Mouse (Mus musculus) ES-CJ7 (cell line): ENCODE results near the gene Trmo.

Source experiments
- DNase-seq: peaks from one replicate; pipeline ENCODE4 v3.0.0; 2011; ENCODE audit warnings: low read depth, low spot score

Trmo gene

DNA sequence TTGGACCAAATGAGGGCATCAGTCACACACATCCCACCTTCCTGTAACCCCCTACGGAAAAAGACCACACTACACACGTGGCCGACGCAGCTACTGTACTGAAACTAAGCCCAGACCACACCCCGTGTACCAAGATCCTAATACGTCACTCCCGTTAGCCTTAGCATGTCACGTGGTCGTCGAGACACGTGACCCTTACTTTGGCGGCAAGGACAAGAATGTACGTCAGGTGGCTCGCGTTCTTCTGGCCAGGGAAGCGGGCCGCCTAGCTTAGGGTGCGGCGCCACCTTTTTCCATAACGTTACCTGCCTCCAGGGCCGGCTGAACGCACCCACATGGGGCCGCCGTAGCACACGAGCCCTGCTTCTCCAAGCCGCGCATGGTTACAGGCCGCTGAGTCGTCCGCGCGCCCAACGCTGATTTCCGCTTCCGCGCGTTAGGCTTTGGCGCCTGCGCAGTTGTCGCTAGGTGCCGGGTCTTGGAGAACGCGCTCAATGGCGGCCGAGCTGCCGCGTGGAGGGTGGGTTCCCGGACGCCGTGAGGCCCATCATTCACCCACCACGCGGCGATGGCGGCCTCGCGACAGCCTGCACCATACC is at the start of gene Trmo:
TSS of gene Trmo (minus strand) at position 425 of the 599 bp plus-strand sequence.
- DNase-seq, result peak; percentile 100

DNA sequence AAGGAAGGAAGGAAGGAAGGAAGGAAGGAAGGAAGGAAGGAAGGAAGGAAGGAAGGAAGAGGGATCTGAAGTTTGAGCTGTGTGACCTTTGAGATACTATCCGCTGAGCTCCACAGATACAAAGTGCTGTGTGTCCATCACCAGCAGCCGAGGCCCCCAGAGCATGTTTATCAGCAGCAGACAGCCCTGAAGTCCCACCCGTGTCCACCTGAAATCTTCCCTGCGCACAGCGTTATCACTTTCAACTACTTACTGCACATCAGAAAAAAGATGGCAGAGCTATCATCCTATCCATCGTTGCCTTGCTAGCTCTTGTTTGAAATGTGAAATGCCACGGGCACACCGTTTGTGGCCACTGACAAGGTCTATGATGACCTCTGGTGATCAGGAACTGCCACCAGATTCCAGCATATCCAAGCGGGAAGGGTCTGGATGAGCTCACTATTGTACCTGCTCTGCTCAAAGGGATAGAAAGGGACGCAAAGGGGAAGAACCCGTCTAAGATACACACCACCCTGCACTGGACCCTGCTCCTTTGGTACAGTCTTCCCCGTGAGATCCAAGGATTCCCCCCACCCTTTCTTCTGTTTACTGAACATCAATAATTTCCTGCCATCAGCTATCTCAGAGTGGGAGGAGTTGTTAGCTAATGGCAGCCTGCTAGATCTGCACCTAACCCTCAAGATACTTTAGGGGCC is 43.3 kb upstream of the Trmo start:
- DNase-seq, result no peak

DNA sequence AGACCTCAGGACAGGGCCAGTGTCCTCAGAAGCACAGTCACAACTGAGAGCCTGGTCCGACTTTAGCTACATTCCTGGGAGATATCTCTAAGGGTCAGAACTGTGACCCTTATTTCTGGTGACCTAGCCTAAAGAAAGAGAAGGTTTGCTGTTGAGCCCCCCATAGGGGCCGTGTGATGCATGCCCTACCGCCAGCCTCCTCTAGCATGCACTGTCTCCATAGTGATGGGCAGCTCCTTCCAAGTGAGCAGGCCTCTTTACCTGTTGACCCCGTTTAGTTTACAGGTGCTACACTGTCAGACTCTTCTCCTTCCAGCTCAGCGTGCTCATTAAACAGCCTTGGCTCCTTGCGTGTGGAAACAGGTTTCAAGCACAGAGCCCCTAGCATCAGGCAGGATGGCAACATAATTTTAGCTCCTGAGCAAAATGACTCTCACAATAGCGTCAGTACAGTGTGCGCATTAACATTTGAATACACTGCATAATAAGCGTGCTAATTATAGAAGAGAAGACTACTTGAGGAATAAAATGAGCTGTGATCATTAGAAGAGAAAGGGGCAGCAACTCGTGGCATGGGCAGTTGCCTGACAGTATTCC is 39.8 kb upstream of the Trmo start:
- no peak for DNase-seq

DNA sequence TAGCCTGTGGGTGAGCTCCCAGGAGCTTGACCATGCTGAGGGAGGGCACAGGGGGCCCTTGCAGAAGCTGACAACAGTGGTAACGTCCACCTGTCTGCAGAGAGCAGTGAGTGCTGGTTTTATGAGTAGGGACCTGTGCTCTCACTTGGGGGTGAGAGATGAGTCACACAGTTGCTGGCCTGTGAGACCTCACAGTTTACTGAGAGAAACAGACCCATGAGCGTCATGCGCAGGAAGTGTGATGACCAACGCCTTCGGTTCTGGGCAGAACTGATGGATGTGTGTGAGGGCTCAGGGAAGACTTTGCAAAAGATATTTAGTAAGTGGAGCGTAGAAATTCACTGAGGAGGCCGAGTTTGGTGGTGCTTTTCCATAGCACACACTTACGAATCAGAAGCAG is 33.4 kb upstream of the Trmo start:
- DNase-seq, result no peak

DNA sequence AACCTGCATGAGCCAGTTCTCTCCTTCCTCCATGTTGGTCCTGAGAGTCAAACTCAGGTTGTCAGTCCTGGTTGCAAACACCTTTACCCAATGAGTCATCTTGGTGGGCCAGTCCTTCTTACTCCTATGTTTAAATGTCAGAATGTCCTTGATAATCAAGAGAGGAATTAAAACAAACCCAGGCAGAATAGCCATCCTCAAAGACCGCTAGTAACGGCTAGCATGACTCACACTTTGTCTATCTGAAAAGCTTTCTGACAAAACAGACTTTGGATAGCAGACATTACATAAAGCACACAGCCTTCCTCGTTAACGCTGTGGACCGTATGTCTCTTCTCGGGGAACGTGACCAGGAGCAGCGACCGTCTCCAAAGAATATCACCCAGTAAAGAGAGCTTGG is 29.6 kb upstream of the Trmo start:
- no peak for DNase-seq

DNA sequence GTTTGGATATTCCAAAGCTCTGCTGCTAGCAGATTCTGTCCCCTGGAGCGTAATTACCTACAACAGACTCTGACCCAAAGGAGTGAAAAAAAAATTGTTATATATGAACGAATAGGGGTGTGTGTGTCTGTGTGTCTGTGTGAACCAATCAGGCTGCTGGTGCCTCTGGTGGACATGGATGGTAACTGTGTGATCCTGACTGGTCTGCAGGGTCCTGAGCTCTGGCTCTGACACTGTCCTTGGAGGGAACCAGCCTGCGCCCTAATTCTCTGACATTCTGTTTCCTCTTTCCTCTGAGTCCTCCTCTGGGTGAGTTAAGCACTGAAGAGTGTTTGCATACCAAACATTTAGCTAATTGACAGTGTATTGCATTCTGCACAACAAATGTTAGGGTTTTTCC is 28.3 kb upstream of the Trmo start:
- DNase-seq, result peak; percentile 54

DNA sequence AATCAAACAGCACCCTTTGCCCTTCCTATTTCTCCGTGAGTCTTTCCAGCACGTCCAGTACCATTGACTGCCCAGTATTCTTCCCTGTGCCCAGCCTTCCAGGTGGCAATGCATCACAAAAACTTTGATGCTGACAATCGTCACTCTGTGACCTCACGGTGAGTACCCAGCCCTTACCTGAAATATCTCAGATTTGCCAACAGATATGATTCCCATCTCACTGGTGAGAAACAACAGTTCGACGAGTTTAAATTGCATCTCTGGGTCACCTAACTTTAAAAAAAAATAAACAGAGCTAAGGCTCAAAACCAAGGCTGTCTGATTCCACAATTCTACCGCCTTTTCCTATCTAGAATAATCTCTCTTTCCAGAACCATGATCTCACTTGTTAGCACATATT is 24.2 kb upstream of the Trmo start, which contains the start of gene Hemgn:
TSS of gene Hemgn (minus strand) at position 101 of the 400 bp plus-strand sequence.
- DNase-seq, result no peak

DNA sequence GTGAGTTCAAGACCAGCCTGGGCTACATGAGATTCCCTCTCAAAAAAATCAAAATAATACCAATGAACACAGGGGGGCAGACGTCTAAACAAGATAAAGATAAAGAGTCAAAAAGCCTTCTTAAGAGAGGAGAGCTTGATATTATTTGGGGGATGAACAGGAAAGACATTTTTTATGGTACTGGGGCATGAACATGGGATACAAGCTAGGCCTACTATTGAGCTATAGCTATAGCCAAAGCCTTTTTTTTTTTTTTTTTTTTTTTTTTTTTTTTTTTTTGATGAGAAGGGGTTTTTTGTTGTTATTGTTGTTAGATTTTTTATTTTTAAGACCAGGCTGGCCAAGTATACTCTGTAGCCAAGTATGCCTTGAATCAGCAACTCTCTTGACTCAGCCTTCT is 22.9 kb upstream of the Trmo start:
- no peak for DNase-seq

DNA sequence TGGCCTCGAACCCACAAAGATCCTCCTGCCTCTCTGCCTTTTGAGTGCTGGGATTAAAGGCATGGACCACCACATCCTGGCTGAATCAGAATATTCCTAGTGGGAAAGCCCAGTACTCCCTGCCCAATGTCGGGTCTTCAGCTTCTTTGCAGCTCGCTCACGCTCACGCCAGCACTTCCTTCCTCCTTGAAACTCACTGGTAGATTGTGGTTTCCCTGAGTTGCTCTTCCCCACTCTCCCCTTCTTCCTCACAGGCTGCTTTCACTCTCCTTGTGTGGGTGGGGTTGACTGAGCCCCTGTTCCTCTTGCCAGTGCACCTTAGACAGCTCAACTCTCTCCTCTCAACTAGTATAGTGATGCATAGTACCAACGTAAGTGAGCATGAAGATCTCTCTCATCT is 22.3 kb upstream of the Trmo start:
- no peak for DNase-seq

DNA sequence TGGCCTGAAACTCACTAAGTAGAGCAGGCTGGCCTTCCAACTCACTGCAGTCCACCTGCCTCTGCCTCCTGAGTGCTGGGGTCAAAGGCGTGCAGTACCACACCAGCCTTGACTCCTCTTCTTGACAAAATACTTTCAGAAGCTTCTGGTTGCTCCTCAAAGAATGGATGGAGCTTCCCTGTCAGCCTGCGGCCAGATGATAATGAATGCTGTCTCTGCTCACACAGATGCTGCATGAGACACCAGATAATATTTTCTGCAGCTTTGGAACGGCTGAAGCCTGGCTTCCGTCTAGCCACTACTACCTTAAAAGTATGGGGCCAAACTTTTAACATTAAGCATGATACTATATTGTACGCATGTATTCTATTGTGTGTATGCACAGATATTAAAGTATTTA is 21.4 kb upstream of the Trmo start:
- DNase-seq, result no peak

DNA sequence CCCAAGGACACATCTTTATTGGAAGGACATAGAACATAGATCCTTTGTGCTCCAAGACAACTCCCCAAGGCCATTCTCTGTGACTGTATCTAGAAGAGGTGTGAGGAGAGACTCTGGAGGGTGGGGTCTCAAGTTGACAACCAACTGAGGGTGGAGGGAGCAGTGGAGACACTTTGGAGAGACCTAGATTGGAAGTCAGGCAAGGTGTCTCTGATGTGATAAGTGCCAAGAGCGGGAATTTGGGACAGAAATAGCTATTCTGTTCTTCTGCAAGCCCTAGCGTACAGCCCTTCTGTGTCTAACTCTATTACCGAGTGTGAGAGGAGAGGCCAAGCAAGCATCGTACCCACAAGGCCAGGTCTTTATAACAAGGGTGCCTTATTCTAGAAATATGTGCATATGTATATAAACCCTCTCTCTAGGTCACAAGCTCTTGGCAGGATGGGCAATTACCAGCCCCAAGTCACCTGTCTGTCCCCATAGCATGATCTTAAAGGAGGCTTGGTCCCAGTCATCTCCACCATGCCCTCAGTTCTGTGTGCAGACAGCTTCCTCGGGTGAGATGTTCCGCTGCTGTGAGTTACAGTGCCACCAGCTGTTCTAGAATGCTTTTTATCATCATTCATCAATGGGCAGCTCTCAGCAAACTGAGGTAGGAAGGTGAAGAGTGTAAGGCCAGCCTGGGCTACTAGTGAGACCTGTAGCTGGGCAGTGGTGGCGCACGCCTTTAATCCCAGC is 17.9 kb upstream of the Trmo start:
- no peak for DNase-seq

DNA sequence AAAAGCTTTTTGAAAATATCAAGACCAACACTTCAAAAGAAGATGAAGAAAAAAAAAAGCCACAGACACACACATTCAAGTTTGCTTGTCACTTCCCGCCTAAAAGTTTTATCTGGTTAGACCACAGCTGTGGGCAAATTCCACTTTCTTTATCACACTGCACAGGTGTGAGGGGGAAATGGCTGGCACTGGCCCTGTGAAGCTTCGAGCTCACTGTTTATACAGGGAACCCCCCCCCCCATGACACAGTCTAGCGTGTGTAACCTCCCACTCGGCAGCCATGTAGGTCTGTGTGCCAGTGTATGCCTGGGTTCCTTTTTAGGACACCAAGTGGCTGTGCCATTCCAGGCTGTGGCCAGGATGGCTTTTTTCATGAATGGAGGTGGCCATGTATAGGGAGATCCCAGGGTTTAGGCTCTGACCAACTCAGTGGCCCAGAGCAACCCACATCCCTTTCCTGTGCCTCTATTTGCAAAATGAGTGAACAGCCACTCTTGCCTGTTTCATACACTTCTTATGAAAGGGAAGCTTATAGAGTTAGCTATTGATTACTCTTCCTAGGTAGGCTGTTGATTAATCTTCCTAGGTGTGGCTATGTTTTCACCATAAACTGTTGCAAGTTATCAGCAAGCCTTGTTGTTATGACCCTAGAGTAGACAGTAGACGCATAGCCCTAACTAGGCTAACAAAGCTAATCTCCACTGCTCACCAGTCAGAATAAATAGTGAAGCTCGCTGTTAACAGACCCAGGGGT is 15.0 kb upstream of the Trmo start:
- no peak for DNase-seq

DNA sequence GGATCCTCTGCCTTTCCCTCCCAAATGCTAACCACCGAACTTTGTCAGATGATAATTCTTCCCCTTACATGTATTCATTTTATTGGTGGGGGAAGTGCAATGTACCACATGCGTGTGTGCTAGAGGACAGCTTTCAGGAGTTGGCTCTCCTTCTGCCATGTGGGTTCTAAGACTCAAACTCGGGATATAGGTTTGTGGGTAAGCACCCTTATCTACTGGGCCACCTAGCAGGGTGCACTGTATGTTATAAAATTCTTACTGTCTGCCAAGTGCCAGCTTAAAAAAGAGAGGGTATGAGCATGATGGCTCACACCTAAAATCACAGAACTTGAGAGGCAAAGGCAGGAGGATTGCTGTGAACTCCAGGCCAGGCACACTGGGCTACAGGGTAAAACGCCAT is 9.6 kb upstream of the Trmo start:
- DNase-seq, result no peak

DNA sequence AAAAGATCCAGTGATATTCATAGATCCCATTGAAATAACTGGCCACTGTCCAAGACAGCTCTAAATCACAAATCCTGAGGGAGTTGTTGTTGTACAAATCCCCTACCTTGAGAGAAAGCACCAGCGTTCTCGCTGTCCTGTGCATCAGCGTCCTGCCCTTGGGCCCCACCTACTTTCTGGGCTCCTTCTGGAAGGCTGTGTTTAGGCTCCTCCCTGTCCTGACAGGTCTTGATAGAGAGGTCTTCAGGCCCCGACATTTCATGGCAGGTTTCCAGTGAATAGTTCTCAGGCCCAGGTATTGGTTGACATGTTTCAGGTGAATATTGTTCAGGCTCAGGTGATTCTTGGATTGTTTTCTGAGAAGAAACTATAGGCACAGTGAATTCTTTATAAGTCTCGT is 6.5 kb upstream of the Trmo start:
- DNase-seq, result peak; percentile 22

DNA sequence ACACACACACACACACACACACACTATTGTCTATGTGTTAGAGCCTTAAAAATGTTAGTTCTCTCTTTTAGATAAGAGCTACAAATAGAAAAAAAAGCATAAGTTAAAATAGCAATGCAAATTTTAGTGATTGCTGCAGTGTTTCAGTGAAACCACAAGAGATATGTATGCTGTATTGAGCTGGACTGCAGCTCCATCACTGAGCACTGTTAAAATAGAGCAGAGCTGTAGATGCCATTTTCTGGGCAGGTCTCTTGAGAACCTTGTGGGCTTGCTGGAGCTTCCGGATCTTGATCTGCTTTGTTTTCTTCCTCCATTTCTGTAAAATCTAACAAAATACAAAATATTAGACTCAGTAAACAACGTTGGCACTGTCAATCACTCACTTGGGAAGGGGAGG is 5.2 kb upstream of the Trmo start:
- DNase-seq, result no peak

DNA sequence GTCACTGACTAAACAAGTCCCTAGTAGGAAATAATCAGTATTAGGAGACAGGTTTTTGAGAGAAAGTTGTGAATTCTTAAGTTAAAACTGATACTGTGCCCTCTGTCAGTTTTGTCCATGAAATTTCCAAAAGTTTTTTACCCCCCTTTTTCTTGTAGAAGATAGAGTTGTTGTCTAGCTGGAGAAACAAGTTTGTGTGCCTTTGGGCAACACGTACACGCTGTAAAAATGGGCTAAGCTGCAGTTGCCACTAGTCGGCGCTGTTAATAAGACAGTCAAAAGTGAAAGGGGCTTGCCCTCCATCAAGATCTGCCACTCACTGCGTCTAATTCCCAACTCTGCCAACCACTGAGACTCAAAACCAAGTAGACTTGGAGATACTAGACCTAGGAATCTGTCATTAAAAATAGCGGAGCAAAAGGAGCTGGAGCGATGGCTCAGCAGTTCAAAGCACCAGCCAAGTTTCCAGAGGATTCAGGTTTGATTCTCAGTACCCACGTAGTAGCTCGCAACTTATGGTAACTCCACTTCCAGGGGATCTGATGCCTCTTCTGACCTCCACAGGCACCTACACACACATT is 1.2 kb upstream of the Trmo start:
- peak; percentile 94 for DNase-seq

DNA sequence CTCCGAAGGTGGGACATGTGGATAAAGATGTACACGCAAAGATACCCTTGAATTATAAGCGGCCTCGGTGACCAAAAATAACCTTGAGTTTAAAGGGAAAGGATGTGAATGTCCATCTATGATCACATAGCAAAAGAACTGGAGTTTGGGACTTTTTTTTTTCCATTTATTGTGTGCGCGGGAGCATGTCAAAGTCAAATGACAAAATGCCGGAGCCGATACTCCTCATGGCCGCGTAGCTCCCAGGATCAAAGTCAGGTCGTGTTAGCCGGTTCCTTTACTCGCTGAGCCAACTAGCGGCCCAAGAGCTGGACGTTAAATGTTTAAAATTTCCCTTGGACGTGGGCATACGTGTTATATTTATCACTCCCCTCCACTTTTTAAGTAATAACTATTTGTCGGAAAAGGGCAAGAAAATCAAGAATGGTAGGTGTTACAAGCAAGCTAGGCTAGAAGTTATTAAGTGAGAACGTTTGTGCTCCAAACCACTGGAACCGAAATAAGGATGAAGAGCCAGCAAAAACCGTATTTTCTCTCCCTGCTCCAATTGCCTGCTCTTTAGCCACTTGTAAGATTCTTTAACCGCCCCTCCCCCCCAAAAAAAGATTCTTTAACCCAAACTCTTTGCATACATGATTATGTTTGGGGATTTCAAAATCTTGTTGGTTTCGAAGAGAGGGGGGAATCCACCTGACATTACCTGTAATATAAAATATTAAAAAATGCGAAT is 540 bp upstream of the Trmo start:
- peak; percentile 41 for DNase-seq

DNA sequence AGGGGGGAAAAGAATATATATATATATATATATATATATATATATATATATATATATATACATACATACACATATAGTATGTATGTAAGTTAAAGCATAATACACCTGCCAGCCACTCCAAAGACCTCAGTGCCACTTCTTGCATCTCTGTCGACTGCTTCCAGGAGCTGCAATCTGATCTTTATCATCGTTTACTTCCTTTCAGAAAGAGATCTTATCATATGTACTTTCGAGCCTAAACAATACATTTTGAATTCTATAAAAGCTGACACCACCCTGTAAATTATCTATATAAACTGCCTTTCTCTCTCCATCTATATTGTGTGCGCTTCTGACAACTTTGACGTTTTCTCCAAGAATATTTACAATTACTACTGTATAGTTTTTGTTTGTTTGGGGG is 681 bp downstream of the Trmo start:
- no peak for DNase-seq

DNA sequence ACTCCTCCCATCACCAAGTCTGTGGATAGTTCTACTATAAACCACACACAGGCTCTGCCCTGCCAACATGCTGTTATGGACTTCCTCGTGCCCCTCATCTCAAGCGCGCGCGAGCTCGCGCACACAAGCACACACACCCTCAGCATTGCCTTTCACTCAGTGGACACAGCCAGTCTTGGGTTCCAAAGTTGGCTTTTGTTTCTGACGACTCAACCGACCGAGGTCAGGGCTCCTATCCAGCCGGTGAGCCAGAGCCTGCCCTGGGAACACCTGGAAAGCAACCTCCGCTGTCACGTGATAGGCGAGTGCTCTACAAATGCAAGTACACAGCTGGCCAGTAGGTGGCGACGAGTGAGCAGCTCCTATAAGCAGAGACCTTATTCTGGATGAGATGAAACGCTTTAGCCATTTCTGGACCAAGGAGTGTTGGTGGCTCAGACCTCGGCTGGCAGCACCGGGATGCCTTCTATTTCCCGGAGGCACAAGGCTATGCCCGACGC is 14.3 kb downstream of the Trmo start:
- peak; percentile 96 for DNase-seq

DNA sequence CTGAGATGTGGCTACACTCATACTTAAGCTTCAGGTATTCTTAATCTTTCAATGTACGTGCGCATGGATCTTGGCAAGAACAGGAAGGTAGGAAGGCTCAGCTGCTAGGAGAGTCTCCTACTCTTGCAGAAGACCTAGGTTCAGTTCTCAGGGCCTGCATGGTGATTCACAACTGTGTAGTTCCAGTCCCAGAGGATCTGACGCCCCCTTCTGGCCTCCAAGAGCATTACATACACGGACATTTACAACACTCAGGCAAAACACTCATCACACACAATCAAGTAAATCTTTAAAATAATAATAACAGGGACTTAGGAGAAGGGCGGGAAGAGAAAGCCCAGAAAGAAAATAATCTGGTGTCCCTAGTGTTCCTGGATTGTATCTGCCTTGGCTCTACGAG is 14.8 kb downstream of the Trmo start:
- DNase-seq, result peak; percentile 84

DNA sequence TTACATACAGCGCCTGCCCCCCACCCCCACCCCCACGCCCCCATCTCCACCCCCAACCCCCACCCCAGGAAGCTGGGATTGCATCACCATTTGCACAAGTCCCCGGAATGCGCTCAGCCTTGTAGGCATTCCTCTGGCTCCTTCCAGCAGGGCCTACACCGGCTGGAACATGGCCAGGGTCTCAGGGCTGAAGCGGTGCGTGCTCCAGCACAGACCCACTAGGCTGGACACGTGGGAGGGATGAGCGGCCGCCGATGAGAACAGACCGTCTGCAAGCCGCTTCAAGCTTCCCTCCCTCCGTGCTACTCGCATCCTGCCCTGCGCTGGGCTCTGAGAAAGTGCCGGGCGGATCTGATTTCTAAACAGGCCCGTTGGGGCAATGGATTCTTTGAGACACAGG is 18.2 kb downstream of the Trmo start:
- DNase-seq, result peak; percentile 66
